Mouse (Mus musculus) intestine, embryonic 14.5 days (tissue): ENCODE results near the gene Sirt4. TPM values are rescaled to one million over a fixed set of nuclear protein-coding genes. Genes with fewer than 3 reads are reported as not detected.
"Not testable (repeated sequence)": the region's sequence is repeated elsewhere in the genome, so short reads cannot be mapped to it uniquely, and the experiment has no call there.

Experiments
- ATAC-seq: fragments of 200-750 bp; cut with Nextera tagmentation; replicated peaks from 2 replicates; pipeline ENCODE4 v1.8.0; 2017; ENCODE audit warnings: low read depth, moderate number of reproducible peaks, moderate TSS enrichment, moderate library complexity; ENCODE audit not compliant: low FRiP score, low TSS enrichment
- DNase-seq: peaks from one replicate; pipeline ENCODE4 v3.0.0-alpha.2; 2018; ENCODE audit warnings: low spot score
- H3K27ac ChIP-seq: fragments of 300-500 bp; sonication (generic); 2 replicates; pipeline ENCODE4 v1.5.1; 2014; ENCODE audit warnings: low read depth, mild to moderate bottlenecking, control low read depth
- H3K27me3 ChIP-seq: fragments of 300-500 bp; sonication (generic); replicated peaks from 2 replicates; pipeline ENCODE4 v1.6.1; 2014; ENCODE audit warnings: low read length, control low read depth; ENCODE audit not compliant: control insufficient read depth, insufficient read depth
- H3K36me3 ChIP-seq: fragments of 300-500 bp; sonication (generic); 2 replicates; pipeline ENCODE4 v1.6.1; 2014; ENCODE audit warnings: low read length, control low read depth; ENCODE audit not compliant: control insufficient read depth, insufficient read depth
- H3K4me1 ChIP-seq: fragments of 300-500 bp; sonication (generic); replicated peaks from 2 replicates; pipeline ENCODE4 v1.6.1; 2014; ENCODE audit warnings: low read length, control low read depth, mixed read lengths; ENCODE audit not compliant: control insufficient read depth, insufficient read depth
- H3K4me2 ChIP-seq: fragments of 300-500 bp; sonication (generic); 2 replicates; pipeline ENCODE4 v1.6.1; 2014; ENCODE audit warnings: low read length
- H3K4me3 ChIP-seq: fragments of 300-500 bp; sonication (generic); 2 replicates; pipeline ENCODE4 v1.5.1; 2014; ENCODE audit warnings: low read depth, low read length, control low read depth, mixed read lengths
- H3K9ac ChIP-seq: fragments of 300-500 bp; sonication (generic); 2 replicates; pipeline ENCODE4 v1.6.1; 2014; ENCODE audit warnings: mild to moderate bottlenecking, low read length
- H3K9me3 ChIP-seq: fragments of 300-500 bp; sonication (generic); 2 replicates; pipeline ENCODE4 v1.6.1; 2016; ENCODE audit warnings: low read length, control low read depth; ENCODE audit not compliant: control insufficient read depth
- WGBS: fragments of 180-500 bp; shearing (Covaris S2); extraction: QIAGEN DNeasy Blood & Tissue Kit; methylation state at CpG from one replicate; pipeline ENCODE4 v1.1.7; 2014; 5-methylcytosine and 5-hydroxymethylcytosine counted together
- polyA plus RNA-seq: library from polyadenylated mRNA; unstranded; fragments of >200 nt; fragmentation: Nextera tagmentation; extraction: Ambion mirVana; gene quantifications from 2 replicates; pipeline ENCODE4 v1.2.1, GENCODE M21; 2014

Sirt4 gene
- polyA plus RNA-seq, 1 experiment from 2014 or later, result 15.2 TPM

- Histone ChIP-seq H3K4me2 (no peak overlapping the region), H3K27me3 (no peaks in the 10 kb centered on the region), H3K9ac (no peak overlapping the region), H3K36me3 (no peaks in the 10 kb centered on the region), H3K27ac (no peak overlapping the region), H3K9me3 (no peaks in the 10 kb centered on the region), H3K4me3 (no peak overlapping the region), H3K4me1 (peaks cover 10% of the 10 kb centered on the region)
- ATAC-seq, result no peak
- DNase-seq, result no peak
- WGBS, result 46% methylated on average over 12 of the region's 12 CpGs
Observed at GRCm38 (mm10) chr5:115503035-115503434, 18.5 kb upstream of the Sirt4 start.

- Histone ChIP-seq H3K36me3 (no peaks in the 10 kb centered on the region), H3K4me1 (no peaks in the 10 kb centered on the region), H3K9me3 (no peaks in the 10 kb centered on the region), H3K9ac (no peak overlapping the region), H3K27ac (no peak overlapping the region), H3K4me2 (no peak overlapping the region), H3K27me3 (no peaks in the 10 kb centered on the region), H3K4me3 (no peak overlapping the region)
- no peak for DNase-seq
- WGBS, result 80% methylated on average over 12 of the region's 12 CpGs
- no peak for ATAC-seq
Observed at GRCm38 (mm10) chr5:115500383-115500935, 15.9 kb upstream of the Sirt4 start.

- Histone ChIP-seq H3K4me3 (no peak overlapping the region), H3K9ac (no peak overlapping the region), H3K27ac (no peak overlapping the region), H3K27me3 (no peaks in the 10 kb centered on the region), H3K4me1 (peaks cover 8% of the 10 kb centered on the region), H3K9me3 (no peaks in the 10 kb centered on the region), H3K4me2 (no peak overlapping the region), H3K36me3 (no peaks in the 10 kb centered on the region)
- WGBS, result 51% methylated on average over 9 of the region's 9 CpGs
- no peak for DNase-seq
- no peak for ATAC-seq
Observed at GRCm38 (mm10) chr5:115498307-115499240, 14.0 kb upstream of the Sirt4 start.

DNA sequence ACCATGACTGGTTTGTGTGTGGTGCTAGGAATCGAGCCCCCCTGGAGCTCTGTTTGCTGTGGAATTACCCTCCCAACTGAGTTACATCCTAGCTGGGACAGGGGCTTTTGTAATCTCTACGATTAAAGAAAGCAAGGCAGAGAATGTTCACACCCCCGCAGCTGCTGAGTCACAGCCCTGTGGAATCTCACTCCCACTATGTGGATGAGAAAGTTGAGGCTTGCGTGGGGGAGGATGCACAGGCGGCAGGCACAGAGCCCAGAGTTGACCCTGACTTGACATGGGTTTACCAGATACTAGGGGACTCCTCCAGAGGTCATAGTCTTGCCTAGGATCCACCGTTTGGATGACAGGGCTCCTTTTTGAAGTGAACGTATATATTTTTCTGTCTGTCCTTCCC is 12.5 kb upstream of the Sirt4 start:
- Histone ChIP-seq H3K27ac (no peak overlapping the region), H3K4me2 (no peak overlapping the region), H3K36me3 (no peaks in the 10 kb centered on the region), H3K4me1 (peaks cover 18% of the 10 kb centered on the region), H3K9me3 (no peaks in the 10 kb centered on the region), H3K9ac (no peak overlapping the region), H3K27me3 (no peaks in the 10 kb centered on the region), H3K4me3 (no peak overlapping the region)
- 71% methylated on average over 7 of the region's 7 CpGs for WGBS
- ATAC-seq (no peak), DNase-seq (no peak)

DNA sequence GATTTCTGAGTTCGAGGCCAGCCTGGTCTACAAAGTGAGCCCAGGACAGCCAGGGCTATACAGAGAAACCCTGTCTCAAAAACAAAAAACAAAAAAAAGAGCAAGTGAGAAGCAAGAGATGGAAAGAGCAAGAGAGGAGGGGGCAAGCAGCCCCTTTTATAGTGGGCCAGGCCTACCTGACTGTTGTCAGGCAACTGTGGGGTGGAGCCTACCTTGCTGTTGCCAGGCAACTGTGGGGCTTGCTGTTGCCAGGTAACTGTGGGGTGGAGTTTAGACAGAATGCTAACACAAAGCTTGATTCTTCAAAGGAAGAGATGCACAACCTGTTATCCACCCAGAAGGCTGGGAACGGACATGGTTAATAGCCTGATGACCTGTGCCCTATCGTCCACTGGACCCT is 11.1 kb upstream of the Sirt4 start:
- not testable (repeated sequence) for ATAC-seq, H3K27ac ChIP-seq, DNase-seq, H3K9me3 ChIP-seq, H3K4me2 ChIP-seq, H3K27me3 ChIP-seq, H3K9ac ChIP-seq, H3K4me3 ChIP-seq, H3K36me3 ChIP-seq
- peaks cover 30% of the 10 kb centered on the region for H3K4me1 ChIP-seq
- WGBS, result 81% methylated on average over 3 of the region's 3 CpGs

DNA sequence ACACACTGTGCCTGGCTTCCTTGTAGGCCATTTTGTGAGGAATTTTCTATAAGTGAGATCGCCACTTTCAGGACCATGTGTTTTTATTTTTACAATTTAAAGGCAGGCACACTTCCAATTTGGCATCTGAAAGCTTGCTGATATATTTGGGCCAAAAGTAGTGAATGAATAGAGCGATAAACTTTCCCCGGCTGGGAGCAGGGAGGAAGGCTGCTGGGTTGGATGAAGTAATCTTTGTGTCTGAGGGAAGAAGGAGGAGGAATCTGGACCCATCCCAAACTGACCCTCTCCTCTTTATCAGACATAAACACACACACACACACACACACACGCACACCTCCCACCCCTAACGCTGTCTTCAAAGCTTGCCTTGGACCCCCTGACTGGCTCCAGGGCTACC is 8.9 kb upstream of the Sirt4 start:
- no peak overlapping the region for H3K4me3 ChIP-seq
- ATAC-seq (no peak), DNase-seq (no peak)
- no peaks in the 10 kb centered on the region for H3K27me3 ChIP-seq
- no peaks in the 10 kb centered on the region for H3K36me3 ChIP-seq
- H3K9ac ChIP-seq, result no peak overlapping the region
- H3K4me2 ChIP-seq, result no peak overlapping the region
- 23% methylated on average over 5 of the region's 5 CpGs for WGBS
- H3K9me3 ChIP-seq, result no peaks in the 10 kb centered on the region
- H3K27ac ChIP-seq, result peak overlapping the region; percentile 34
- peaks cover 30% of the 10 kb centered on the region for H3K4me1 ChIP-seq

DNA sequence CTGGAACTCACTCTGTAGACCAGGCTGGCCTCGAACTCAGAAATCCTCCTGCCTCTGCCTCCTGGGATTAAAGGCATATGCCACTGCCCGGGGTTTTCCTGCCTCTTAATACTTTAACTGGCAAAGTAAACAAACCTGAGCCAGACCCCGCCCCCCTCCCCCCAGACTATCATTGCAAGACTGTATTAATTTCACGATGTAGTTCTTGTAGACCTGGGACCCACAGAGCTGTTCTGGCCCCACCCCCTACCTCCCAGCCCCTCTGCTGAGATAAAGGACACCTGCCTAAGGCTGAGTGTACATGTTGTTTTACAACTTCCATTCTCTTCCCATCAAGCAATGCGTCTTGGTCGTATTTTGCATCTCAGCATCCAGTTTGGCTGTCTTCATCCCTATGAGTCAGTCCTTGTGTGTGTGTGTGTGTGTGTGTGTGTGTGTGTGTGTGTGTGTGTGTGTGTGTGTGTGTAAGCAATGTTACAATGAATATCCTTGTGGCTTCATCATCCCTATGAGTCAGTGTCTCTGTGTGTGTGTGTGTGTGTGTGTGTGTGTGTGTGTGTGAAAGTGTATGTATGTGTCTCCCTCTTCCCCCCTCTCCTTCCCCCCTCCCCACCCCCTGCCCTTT is 8.3 kb upstream of the Sirt4 start:
- H3K9ac ChIP-seq, result no peak overlapping the region
- peaks cover 30% of the 10 kb centered on the region for H3K4me1 ChIP-seq
- peak overlapping the region; percentile 34; the same call in 1 of the 2 replicates for H3K27ac ChIP-seq
- no peaks in the 10 kb centered on the region for H3K27me3 ChIP-seq
- H3K4me3 ChIP-seq, result no peak overlapping the region
- H3K36me3 ChIP-seq, result no peaks in the 10 kb centered on the region
- no peaks in the 10 kb centered on the region for H3K9me3 ChIP-seq
- H3K4me2 ChIP-seq, result no peak overlapping the region
- no peak for ATAC-seq
- DNase-seq, result no peak
- WGBS, result 63% methylated on average over 6 of the region's 6 CpGs

- ATAC-seq, result peak; percentile 9; the same call in 1 of the 2 replicates
- peak overlapping the region; percentile 51 for H3K4me2 ChIP-seq
- H3K9me3 ChIP-seq, result no peaks in the 10 kb centered on the region
- peak overlapping the region; percentile 20 for H3K4me3 ChIP-seq
- no peaks in the 10 kb centered on the region for H3K27me3 ChIP-seq
- peak; percentile 82 for DNase-seq
- no peaks in the 10 kb centered on the region for H3K36me3 ChIP-seq
- peak overlapping the region; percentile 51; the same call in 1 of the 2 replicates for H3K27ac ChIP-seq
- H3K9ac ChIP-seq, result 0 out of 2 replicates have a peak overlapping the region, but pooled peaks have one; percentile 25
- peaks cover 30% of the 10 kb centered on the region for H3K4me1 ChIP-seq
- WGBS, result 1% methylated on average over 28 of the region's 28 CpGs
Observed at GRCm38 (mm10) chr5:115491771-115492322, 7.3 kb upstream of the Sirt4 start.
